Mouse (Mus musculus): ENCODE data around the gene Onecut1. TPM values are rescaled to one million over a fixed set of nuclear protein-coding genes. Genes with fewer than 3 reads are reported as not detected.

The Onecut1 gene
- polyA plus RNA-seq, 1 experiment: not detected

- no peaks in the 10 kb centered on the region for H3K36me3 ChIP-seq (ENCODE audit: control insufficient read depth)
- peaks cover 58% of the 10 kb centered on the region for H3K27me3 ChIP-seq (ENCODE audit: control insufficient read depth)
- H3K4me3 ChIP-seq (replicated peaks): no peak overlapping the region
- no peaks in the 10 kb centered on the region for H3K9me3 ChIP-seq (ENCODE audit: control insufficient read depth, low read length)
- H3K4me1 ChIP-seq (ENCODE audit: control insufficient read depth): no peaks in the 10 kb centered on the region
- no peak for TF ChIP-seq GATA1 (IDR thresholded peaks at IDR 0.05; ENCODE audit: low read length)
- no peak for TF ChIP-seq TAL1 (IDR thresholded peaks at IDR 0.05; ENCODE audit: low read length)
Measured at GRCm38 (mm10) chr9:74867641-74868205, 6.0 kb downstream of the Onecut1 start.

- TF ChIP-seq TAL1 (IDR thresholded peaks at IDR 0.05; ENCODE audit: low read length) (no peak), GATA1 (IDR thresholded peaks at IDR 0.05; ENCODE audit: low read length) (no peak)
- Histone ChIP-seq H3K27me3 (ENCODE audit: control insufficient read depth) (peaks cover 51% of the 10 kb centered on the region), H3K4me3 (replicated peaks) (no peak overlapping the region), H3K9me3 (ENCODE audit: control insufficient read depth, low read length) (no peaks in the 10 kb centered on the region), H3K36me3 (ENCODE audit: control insufficient read depth) (no peaks in the 10 kb centered on the region), H3K4me1 (ENCODE audit: control insufficient read depth) (no peaks in the 10 kb centered on the region)
Measured at GRCm38 (mm10) chr9:74868336-74868950, 6.7 kb downstream of the Onecut1 start.

- H3K4me3 ChIP-seq (replicated peaks): no peak overlapping the region
- peaks cover 27% of the 10 kb centered on the region for H3K27me3 ChIP-seq (ENCODE audit: control insufficient read depth)
- no peaks in the 10 kb centered on the region for H3K4me1 ChIP-seq (ENCODE audit: control insufficient read depth)
- H3K9me3 ChIP-seq (ENCODE audit: control insufficient read depth, low read length): no peaks in the 10 kb centered on the region
- H3K36me3 ChIP-seq (ENCODE audit: control insufficient read depth): no peaks in the 10 kb centered on the region
- TF ChIP-seq GATA1 (IDR thresholded peaks at IDR 0.05; ENCODE audit: low read length) (no peak), TAL1 (IDR thresholded peaks at IDR 0.05; ENCODE audit: low read length) (no peak)
Measured at GRCm38 (mm10) chr9:74870960-74871688, 9.4 kb downstream of the Onecut1 start.

DNA sequence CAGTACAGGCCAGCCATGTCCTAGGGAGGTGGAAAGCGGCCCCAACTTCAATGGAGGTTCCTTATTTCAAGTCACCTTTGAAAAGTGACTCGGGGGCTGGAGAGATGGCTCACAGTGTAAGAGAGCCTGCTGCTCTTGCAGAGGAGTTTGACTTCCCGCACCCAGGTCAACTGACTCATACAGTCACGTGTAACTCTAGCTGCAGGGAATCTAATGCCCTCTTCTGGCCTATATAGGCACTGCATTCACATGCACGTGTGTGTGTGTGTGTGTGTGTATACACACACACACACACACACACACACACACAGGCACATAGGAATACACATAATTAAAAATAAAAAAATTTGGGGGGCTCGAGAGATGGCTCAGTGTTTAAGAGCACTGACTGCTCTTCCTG, 14.6 kb downstream of the Onecut1 start:
- H3K27me3 ChIP-seq (ENCODE audit: control insufficient read depth): no peaks in the 10 kb centered on the region
- TF ChIP-seq TAL1 (IDR thresholded peaks at IDR 0.05; ENCODE audit: low read length) (no peak), GATA1 (IDR thresholded peaks at IDR 0.05; ENCODE audit: low read length) (no peak)

DNA sequence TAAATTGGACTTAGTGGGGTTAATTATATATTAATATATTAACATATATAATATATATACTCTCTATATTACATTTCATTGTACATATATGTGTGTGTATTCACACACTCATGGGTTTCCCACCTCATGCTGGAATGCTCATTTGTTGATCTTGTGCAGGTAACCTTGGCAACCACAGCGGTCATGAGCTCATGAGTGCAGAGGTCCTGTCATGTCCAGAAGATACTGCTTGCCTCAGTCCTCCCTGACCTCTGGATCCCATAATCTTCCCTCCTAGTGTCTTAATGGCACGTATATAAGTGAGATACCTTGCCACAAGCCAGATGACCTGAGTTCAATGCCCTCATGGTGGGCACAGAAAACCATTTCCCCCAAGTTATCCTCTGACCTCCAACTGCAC, 16.0 kb downstream of the Onecut1 start:
- no peaks in the 10 kb centered on the region for H3K36me3 ChIP-seq (ENCODE audit: control insufficient read depth)
- no peak overlapping the region for H3K4me3 ChIP-seq (replicated peaks)
- no peaks in the 10 kb centered on the region for H3K27me3 ChIP-seq (ENCODE audit: control insufficient read depth)
- TF ChIP-seq GATA1 (IDR thresholded peaks at IDR 0.05; ENCODE audit: low read length) (no peak), TAL1 (IDR thresholded peaks at IDR 0.05; ENCODE audit: low read length) (no peak)
- H3K9me3 ChIP-seq (ENCODE audit: control insufficient read depth, low read length): no peaks in the 10 kb centered on the region
- H3K4me1 ChIP-seq (ENCODE audit: control insufficient read depth): no peaks in the 10 kb centered on the region

More for the DNA sequence above, 14.6 kb downstream of the Onecut1 start:
- Histone ChIP-seq H3K36me3 (ENCODE audit: control insufficient read depth) (no peaks in the 10 kb centered on the region), H3K4me3 (replicated peaks) (no peak overlapping the region), H3K9me3 (ENCODE audit: control insufficient read depth, low read length) (no peaks in the 10 kb centered on the region), H3K4me1 (ENCODE audit: control insufficient read depth) (no peaks in the 10 kb centered on the region)

DNA sequence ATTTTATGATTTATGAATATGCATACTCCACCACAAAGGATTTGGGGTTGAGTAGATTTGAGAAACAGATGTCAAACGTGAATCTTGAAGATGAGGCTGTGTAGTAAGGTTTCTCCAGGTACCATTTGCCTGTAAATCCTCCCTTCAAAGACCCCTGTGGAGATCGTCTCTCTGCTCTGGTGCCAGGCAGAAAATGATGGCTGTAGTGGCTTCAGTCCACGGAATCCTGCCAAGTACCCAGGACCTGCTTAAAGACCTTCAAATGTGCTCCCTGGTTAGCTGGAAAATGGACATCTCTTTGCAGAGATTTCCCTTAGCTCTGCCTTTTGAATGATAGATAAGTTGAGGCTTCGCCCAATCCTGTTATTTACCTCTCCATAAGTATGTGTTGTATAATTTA, 26.1 kb downstream of the Onecut1 start:
- no peaks in the 10 kb centered on the region for H3K4me1 ChIP-seq (ENCODE audit: control insufficient read depth)
- H3K4me3 ChIP-seq (replicated peaks): no peak overlapping the region
- H3K27me3 ChIP-seq (ENCODE audit: control insufficient read depth): no peaks in the 10 kb centered on the region
- no peak for TF ChIP-seq GATA1 (IDR thresholded peaks at IDR 0.05; ENCODE audit: low read length)
- no peaks in the 10 kb centered on the region; the same call in 1 of the 2 replicates for H3K36me3 ChIP-seq (ENCODE audit: control insufficient read depth)
- H3K9me3 ChIP-seq (ENCODE audit: control insufficient read depth, low read length): no peaks in the 10 kb centered on the region

DNA sequence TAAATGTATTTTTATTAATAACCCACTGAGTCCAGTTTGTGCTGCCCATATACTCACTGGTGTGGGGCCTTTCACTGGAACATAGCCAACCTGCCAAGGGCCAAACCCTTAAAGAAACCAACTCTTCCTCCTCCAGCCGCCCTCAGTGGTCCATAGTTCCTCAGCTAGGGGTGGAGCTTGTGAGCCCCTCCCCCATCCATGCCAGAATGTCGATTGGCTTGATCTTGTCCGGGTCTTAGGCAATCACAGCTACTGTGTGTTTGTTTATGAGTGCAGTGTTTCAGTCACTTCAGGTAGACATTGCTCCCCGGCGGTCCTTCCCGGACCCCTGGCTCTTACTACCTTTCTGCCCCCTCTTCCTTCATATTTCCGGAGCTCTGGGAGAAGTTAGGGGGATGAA, 35.0 kb downstream of the Onecut1 start:
- Histone ChIP-seq H3K27me3 (ENCODE audit: control insufficient read depth) (no peaks in the 10 kb centered on the region), H3K4me3 (replicated peaks) (no peak overlapping the region), H3K36me3 (ENCODE audit: control insufficient read depth) (no peaks in the 10 kb centered on the region), H3K4me1 (ENCODE audit: control insufficient read depth) (no peaks in the 10 kb centered on the region), H3K9me3 (ENCODE audit: control insufficient read depth, low read length) (no peaks in the 10 kb centered on the region)
- no peak for TF ChIP-seq TAL1 (IDR thresholded peaks at IDR 0.05; ENCODE audit: low read length)
- no peak for TF ChIP-seq GATA1 (IDR thresholded peaks at IDR 0.05; ENCODE audit: low read length)

DNA sequence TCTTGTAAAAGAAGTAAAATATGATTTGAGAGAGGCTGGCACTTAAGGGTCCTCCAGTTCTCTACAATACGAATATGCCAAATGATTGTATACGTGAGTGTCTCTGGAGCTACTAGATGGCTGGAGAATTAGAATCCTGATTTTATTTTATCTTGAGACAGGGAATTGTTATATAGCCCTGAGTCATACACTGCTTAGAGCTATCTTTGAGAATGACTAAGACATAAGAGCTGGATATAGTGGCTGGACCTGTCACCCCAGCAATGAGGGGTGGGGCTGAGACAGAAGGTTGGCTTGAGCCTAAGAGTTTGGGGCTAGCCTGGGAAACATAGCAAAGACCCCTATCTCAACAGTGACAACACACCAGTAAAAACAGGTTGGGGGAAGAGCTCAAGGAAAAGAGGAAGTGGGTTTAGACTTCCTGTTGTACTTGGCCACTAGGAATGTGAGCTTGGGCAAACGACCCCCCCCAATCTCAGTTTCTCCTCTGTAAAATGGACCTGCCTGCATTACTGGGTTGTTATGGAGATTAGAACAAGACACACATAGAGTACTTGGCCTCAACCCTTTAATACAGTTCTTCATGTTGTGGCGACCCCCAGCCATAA, 35.8 kb downstream of the Onecut1 start:
- TF ChIP-seq TAL1 (IDR thresholded peaks at IDR 0.05; ENCODE audit: low read length) (no peak), GATA1 (IDR thresholded peaks at IDR 0.05; ENCODE audit: low read length) (no peak)
- no peaks in the 10 kb centered on the region for H3K36me3 ChIP-seq (ENCODE audit: control insufficient read depth)
- no peaks in the 10 kb centered on the region for H3K27me3 ChIP-seq (ENCODE audit: control insufficient read depth)
- H3K4me1 ChIP-seq (ENCODE audit: control insufficient read depth): no peaks in the 10 kb centered on the region
- no peak overlapping the region for H3K4me3 ChIP-seq (replicated peaks)
- no peaks in the 10 kb centered on the region for H3K9me3 ChIP-seq (ENCODE audit: control insufficient read depth, low read length)

GRCm38 (mm10) chr9:74900141-74900540, 38.4 kb downstream of the Onecut1 start:
- no peak for TF ChIP-seq GATA1 (IDR thresholded peaks at IDR 0.05; ENCODE audit: low read length)
- no peak for TF ChIP-seq TAL1 (IDR thresholded peaks at IDR 0.05; ENCODE audit: low read length)
- H3K27me3 ChIP-seq (ENCODE audit: control insufficient read depth): no peaks in the 10 kb centered on the region

More at GRCm38 (mm10) chr9:74900141-74900540, 38.4 kb downstream of the Onecut1 start:
- Histone ChIP-seq H3K36me3 (ENCODE audit: control insufficient read depth) (no peaks in the 10 kb centered on the region), H3K4me1 (ENCODE audit: control insufficient read depth) (no peaks in the 10 kb centered on the region; the same call in 1 of the 2 replicates), H3K9me3 (ENCODE audit: control insufficient read depth, low read length) (no peaks in the 10 kb centered on the region), H3K4me3 (replicated peaks) (no peak overlapping the region)
